Comparison of ENCODE assay signal across 13 mouse cellular contexts in the genomic region with DNA sequence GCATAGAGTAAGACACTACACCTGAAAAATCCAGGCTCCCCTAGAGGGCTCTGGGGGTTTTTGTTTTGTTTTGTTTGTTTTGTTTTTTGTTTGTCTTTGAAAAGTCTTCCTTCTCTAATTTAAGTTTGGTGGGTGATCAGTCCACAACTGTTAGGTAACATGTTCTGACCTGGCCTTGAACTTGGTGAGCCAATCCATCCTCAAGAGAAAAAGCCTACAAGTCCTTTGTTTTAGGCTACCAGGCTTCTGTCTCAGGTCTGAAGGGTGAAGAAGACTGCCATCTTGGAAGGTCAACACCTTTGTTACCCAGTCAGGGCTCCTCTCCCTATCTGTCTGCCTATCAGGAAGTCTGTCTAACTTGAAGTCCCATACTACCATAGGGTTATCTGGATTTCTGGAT.
"Had no signal": no experiment of that assay in that cellular context is flagged by ENCODE, and none has a peak within 500 bp of the region (broad histone marks: within the 10 kb centered on the region; RNA-seq: fewer than 3 reads in every experiment).

No protein-coding gene starts in this region.

- H3K36me3 ChIP-seq: kidney, embryonic 15.5 days; limb, embryonic 13.5 days; midbrain, embryonic 15.5 days; neural tube, embryonic 12.5 days had no signal

- H3K4me2 ChIP-seq: kidney, embryonic 15.5 days; limb, embryonic 13.5 days; midbrain, embryonic 15.5 days; neural tube, embryonic 12.5 days had no signal

- H3K9ac ChIP-seq: kidney, embryonic 15.5 days; limb, embryonic 13.5 days; midbrain, embryonic 15.5 days; neural tube, embryonic 12.5 days had no signal

- DNase-seq: kidney, adult 18-20 months; kidney, postnatal 14 days; left cerebral cortex, postnatal 4 days; lung, adult 18-20 months; lung, postnatal 36 days; retina, postnatal 1 day; right cerebral cortex, postnatal 25 days; thymus, postnatal 4 days had no signal

- H3K27ac ChIP-seq: kidney, embryonic 15.5 days; limb, embryonic 13.5 days; midbrain, embryonic 15.5 days; neural tube, embryonic 12.5 days; stomach, postnatal 0 days had no signal

- H3K4me3 ChIP-seq: kidney, embryonic 15.5 days; limb, embryonic 13.5 days; midbrain, embryonic 15.5 days; neural tube, embryonic 12.5 days had no signal

- H3K4me1 ChIP-seq: kidney, embryonic 15.5 days; limb, embryonic 13.5 days; midbrain, embryonic 15.5 days had no signal

- ATAC-seq: midbrain, embryonic 15.5 days had no signal

- H3K9me3 ChIP-seq: kidney, embryonic 15.5 days; limb, embryonic 13.5 days; midbrain, embryonic 15.5 days; neural tube, embryonic 12.5 days had no signal

- H3K27me3 ChIP-seq: kidney, embryonic 15.5 days; limb, embryonic 13.5 days; midbrain, embryonic 15.5 days; neural tube, embryonic 12.5 days had no signal
